Mouse (Mus musculus) hindbrain, embryonic 10.5 days (tissue): ENCODE results near the gene Rab5b. TPM values are rescaled to one million over a fixed set of nuclear protein-coding genes. Genes with fewer than 3 reads are reported as not detected.
"Not testable (repeated sequence)": the region's sequence is repeated elsewhere in the genome, so short reads cannot be mapped to it uniquely, and the experiment has no call there.

Experiments
- DNase-seq: peaks from one replicate; pipeline ENCODE4 v3.0.0-alpha.2; 2017; ENCODE audit warnings: low spot score
- H3K27ac ChIP-seq: fragments of 300-500 bp; sonication (generic); 2 replicates; pipeline ENCODE4 v1.5.1; 2016; ENCODE audit warnings: mild to moderate bottlenecking, moderate library complexity
- H3K27me3 ChIP-seq: fragments of 300-500 bp; sonication (generic); 2 replicates; pipeline ENCODE4 v1.6.1; 2016; ENCODE audit warnings: mild to moderate bottlenecking; ENCODE audit not compliant: poor library complexity, insufficient read depth, severe bottlenecking
- H3K36me3 ChIP-seq: fragments of 300-500 bp; sonication (generic); 2 replicates; pipeline ENCODE4 v1.6.1; 2016; ENCODE audit warnings: mild to moderate bottlenecking, moderate library complexity
- H3K4me1 ChIP-seq: fragments of 300-500 bp; sonication (generic); replicated peaks from 2 replicates; pipeline ENCODE4 v1.6.1; 2016; ENCODE audit warnings: mild to moderate bottlenecking
- H3K4me3 ChIP-seq: fragments of 300-500 bp; sonication (generic); 2 replicates; pipeline ENCODE4 v1.5.1; 2016; ENCODE audit warnings: mild to moderate bottlenecking, moderate library complexity
- H3K9me3 ChIP-seq: fragments of 300-500 bp; sonication (generic); 2 replicates; pipeline ENCODE4 v1.6.1; 2016; ENCODE audit warnings: mild to moderate bottlenecking, moderate library complexity
- WGBS: fragments of 180-500 bp; shearing (Covaris S2); methylation state at CpG from one replicate; pipeline ENCODE4 v1.1.7; 2016; 5-methylcytosine and 5-hydroxymethylcytosine counted together
- polyA plus RNA-seq: library from polyadenylated mRNA; unstranded; fragments of >200 nt; fragmentation: Nextera tagmentation; extraction: Ambion mirVana; gene quantifications from 2 replicates; pipeline ENCODE4 v1.2.1, GENCODE M21; 2016

Rab5b gene
- 73.5 and 86.0 TPM in 2 replicates for polyA plus RNA-seq

DNA sequence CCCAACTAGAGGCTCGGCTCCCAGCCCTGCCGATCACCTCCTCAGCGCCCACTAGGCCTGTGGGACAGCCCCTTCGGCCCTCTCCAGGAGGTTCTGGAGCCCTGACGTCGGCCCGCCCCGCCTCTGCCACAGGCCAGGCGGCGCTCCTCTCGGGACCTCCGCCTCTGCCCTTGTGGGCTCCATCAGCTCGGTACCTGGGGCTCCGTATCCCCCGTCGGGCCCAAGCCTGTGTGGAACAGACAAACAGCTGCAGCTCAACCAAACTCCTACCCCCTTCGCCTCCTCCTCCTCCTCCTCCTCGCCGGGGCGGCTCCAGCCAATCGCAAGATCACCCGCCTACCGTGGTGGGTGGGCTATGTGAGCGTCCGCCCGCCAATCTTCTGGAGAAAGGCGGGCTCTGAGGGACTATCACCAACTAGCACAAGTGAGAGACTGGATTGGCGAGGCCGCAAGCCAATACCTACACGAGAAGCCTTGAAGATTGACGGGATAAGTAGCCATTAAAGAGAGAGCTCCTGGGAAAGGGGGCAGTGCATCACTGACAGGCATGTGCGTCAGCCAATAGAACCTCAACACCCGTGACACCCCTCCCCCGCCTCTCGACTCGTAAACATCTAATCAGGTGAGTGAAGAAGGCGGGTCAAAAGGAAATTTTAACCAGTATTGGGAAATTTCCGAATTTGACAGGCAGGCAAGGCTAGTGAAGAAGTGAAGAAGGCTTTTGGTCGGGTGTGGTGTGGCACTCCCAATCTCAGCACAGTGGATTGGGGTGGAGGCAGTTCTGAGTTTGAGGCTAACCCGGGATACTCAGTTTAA lies at the start of gene Rab5b:
Gene Rab5b, minus strand, starts transcription at position 273 of the 816 bp plus-strand sequence.
- H3K27me3 ChIP-seq, result no peaks in the 10 kb centered on the region
- 1% methylated on average over 40 of the region's 40 CpGs for WGBS
- H3K4me3 ChIP-seq, result peak within 1 kb of the TSS; percentile 83
- peak; percentile 99 for DNase-seq
- H3K4me1 ChIP-seq, result peaks cover 17% of the 10 kb centered on the region
- no peaks in the 10 kb centered on the region for H3K9me3 ChIP-seq
- H3K27ac ChIP-seq, result peak within 1 kb of the TSS; percentile 98
- peaks cover 42% of the 10 kb centered on the region for H3K36me3 ChIP-seq

DNA sequence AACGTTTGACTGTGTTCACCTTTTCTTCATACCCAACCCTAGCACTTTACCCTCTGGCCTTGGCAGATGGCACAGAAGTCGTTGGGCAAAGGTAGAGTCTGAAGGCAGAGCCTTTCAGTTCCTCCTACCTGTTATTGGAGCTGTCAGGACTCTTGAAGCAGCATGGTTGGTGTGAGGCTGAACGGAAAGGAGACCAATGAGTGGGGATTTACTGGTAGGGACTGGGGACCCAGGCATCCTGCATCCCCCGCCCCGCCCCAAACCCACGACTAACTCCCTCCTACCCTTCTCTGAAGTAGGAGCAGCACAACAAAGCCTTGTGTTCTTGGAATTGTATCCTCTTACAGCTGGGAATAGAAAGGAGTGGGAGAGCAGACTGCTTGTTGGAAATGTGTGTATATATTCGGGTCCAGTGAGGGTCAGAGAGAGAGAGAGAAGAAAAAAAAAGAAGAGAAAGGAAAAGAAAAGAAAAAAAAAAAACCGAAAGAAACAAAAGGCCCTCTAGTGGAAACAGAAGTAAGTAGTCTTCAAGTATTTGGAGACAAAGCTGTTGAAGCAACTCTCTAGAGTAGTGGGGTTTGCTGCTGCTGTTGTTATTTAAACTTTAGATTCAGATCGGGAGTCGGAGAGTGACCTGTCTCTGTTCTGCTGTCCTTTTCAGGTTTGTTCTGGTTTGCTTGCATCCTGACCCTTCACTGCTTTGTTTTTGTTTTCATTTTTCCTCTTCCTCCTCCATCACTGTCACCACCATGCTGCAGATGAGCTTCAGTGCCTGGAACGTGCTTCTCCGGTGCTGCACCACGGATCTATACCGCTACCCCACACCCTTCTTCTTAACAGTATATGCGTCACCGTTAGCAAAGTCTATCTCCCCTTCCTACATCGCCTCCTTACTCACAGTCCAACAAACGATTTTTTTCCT lies 48.9 kb upstream of the Rab5b start, which contains the start of gene Dgka:
Gene Dgka, minus strand, starts transcription at position 176 of the 922 bp plus-strand sequence.
- DNase-seq, result peak; percentile 18
- H3K36me3 ChIP-seq, result no peaks in the 10 kb centered on the region
- H3K4me1 ChIP-seq, result peaks cover 41% of the 10 kb centered on the region
- no peaks in the 10 kb centered on the region for H3K9me3 ChIP-seq
- H3K27me3 ChIP-seq, result peaks cover 56% of the 10 kb centered on the region
- H3K27ac ChIP-seq, result peak within 1 kb of the TSS; percentile 84
- H3K4me3 ChIP-seq, result peak within 1 kb of the TSS; percentile 74
- WGBS, result 21% methylated on average over 18 of the region's 18 CpGs

GRCm38 (mm10) chr10:128744211-128744610 lies 48.1 kb upstream of the Rab5b start:
- Histone ChIP-seq H3K4me3 (peak overlapping the region; percentile 74), H3K4me1 (peaks cover 34% of the 10 kb centered on the region), H3K9me3 (no peaks in the 10 kb centered on the region), H3K27ac (peak overlapping the region; percentile 84), H3K36me3 (no peaks in the 10 kb centered on the region), H3K27me3 (peaks cover 56% of the 10 kb centered on the region)
- 13% methylated on average over 8 of the region's 8 CpGs for WGBS
- no peak for DNase-seq

- Histone ChIP-seq H3K4me1 (peaks cover 30% of the 10 kb centered on the region), H3K4me3 (peak overlapping the region; percentile 74), H3K9me3 (no peaks in the 10 kb centered on the region), H3K27ac (peak overlapping the region; percentile 84), H3K27me3 (peaks cover 56% of the 10 kb centered on the region), H3K36me3 (no peaks in the 10 kb centered on the region)
- peak; percentile 73 for DNase-seq
- WGBS, result under 1% methylated on average over 37 of the region's 37 CpGs
Observed at GRCm38 (mm10) chr10:128743791-128744191, 47.7 kb upstream of the Rab5b start.

DNA sequence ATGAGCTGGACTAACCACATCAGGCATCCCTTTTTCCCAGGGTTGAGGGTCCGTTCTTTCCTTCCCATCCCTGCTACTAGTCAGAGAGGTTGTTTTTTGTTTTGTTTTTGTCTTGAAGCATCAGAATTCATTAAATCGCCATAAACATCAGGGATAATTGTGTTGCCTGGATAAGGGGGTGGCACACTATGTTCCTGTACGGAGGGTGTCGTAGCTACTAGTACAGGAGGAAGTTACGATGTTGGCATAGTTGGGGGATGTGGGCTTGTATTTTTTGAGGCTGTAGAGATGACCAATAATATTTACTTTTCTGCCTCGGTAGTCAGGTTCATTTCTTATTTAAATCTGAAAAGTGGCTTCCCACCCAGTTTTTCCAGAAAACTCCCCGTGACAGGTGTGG lies 47.2 kb upstream of the Rab5b start:
- peaks cover 30% of the 10 kb centered on the region for H3K4me1 ChIP-seq
- H3K36me3 ChIP-seq, result no peaks in the 10 kb centered on the region
- peaks cover 56% of the 10 kb centered on the region for H3K27me3 ChIP-seq
- DNase-seq, result no peak
- WGBS, result 8% methylated on average over 7 of the region's 7 CpGs
- no peaks in the 10 kb centered on the region for H3K9me3 ChIP-seq
- H3K27ac ChIP-seq, result 0 out of 2 replicates have a peak overlapping the region, but pooled peaks have one; percentile 84
- peak overlapping the region; percentile 74 for H3K4me3 ChIP-seq

GRCm38 (mm10) chr10:128742616-128743015 lies 46.6 kb upstream of the Rab5b start:
- Histone ChIP-seq H3K27me3 (peaks cover 56% of the 10 kb centered on the region), H3K4me1 (peaks cover 28% of the 10 kb centered on the region), H3K27ac (no peak overlapping the region), H3K4me3 (no peak overlapping the region), H3K36me3 (no peaks in the 10 kb centered on the region), H3K9me3 (no peaks in the 10 kb centered on the region)
- WGBS, result 55% methylated on average over 4 of the region's 4 CpGs
- no peak for DNase-seq

GRCm38 (mm10) chr10:128740296-128740695 lies 44.2 kb upstream of the Rab5b start:
- WGBS, result 79% methylated on average over 2 of the region's 2 CpGs
- Histone ChIP-seq H3K9me3 (no peaks in the 10 kb centered on the region), H3K4me1 (peaks cover 31% of the 10 kb centered on the region), H3K4me3 (no peak overlapping the region), H3K27ac (no peak overlapping the region), H3K27me3 (peaks cover 43% of the 10 kb centered on the region), H3K36me3 (no peaks in the 10 kb centered on the region)
- no peak for DNase-seq

- Histone ChIP-seq H3K27me3 (peaks cover 14% of the 10 kb centered on the region), H3K4me1 (peaks cover 8% of the 10 kb centered on the region; the same call in 1 of the 2 replicates), H3K4me3 (peak overlapping the region; percentile 34), H3K27ac (0 out of 2 replicates have a peak overlapping the region, but pooled peaks have one; percentile 14), H3K36me3 (peaks cover 6% of the 10 kb centered on the region; the same call in 1 of the 2 replicates), H3K9me3 (no peaks in the 10 kb centered on the region)
- WGBS, result 4% methylated on average over 15 of the region's 15 CpGs
- peak; percentile 24 for DNase-seq
Observed at GRCm38 (mm10) chr10:128737435-128737834, 41.4 kb upstream of the Rab5b start.

DNA sequence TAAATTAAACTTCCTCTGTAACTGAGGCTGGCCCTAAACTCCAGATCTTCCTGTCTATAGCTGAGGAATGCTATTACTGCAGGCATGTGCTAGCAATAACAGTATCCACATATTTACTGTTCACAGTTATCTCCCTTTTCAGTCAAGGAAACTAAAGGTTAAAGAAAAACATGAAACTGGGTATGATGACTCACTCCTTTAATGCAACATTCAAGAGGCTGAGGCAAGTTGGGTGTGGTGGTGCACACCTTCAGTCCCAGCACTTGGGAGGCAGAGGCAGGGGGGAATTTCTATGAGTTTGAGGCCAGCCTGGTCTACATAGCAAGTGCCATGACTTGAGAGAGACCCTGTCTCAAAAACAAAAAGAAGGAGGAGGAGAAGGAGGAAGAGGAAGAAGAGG lies 35.9 kb upstream of the Rab5b start:
- Histone ChIP-seq H3K27ac (no peak overlapping the region), H3K9me3 (no peaks in the 10 kb centered on the region), H3K4me3 (no peak overlapping the region), H3K36me3 (peaks cover 6% of the 10 kb centered on the region; the same call in 1 of the 2 replicates), H3K4me1 (0 out of 2 replicates have a peak, but pooled peaks cover under 1% of the 10 kb centered on the region), H3K27me3 (no peaks in the 10 kb centered on the region)
- no peak for DNase-seq

- Histone ChIP-seq H3K27ac (no peak overlapping the region), H3K27me3 (no peaks in the 10 kb centered on the region), H3K4me1 (no peaks in the 10 kb centered on the region), H3K36me3 (peaks cover 6% of the 10 kb centered on the region; the same call in 1 of the 2 replicates), H3K9me3 (no peaks in the 10 kb centered on the region), H3K4me3 (no peak overlapping the region; the same call in 1 of the 2 replicates)
- peak; percentile 68 for DNase-seq
- WGBS, result 22% methylated on average over 10 of the region's 10 CpGs
Observed at GRCm38 (mm10) chr10:128731002-128731433, 35.0 kb upstream of the Rab5b start.

GRCm38 (mm10) chr10:128728059-128728458 lies 32.0 kb upstream of the Rab5b start:
- Histone ChIP-seq H3K4me1 (no peaks in the 10 kb centered on the region), H3K9me3 (no peaks in the 10 kb centered on the region), H3K36me3 (peaks cover 4% of the 10 kb centered on the region; the same call in 1 of the 2 replicates), H3K27me3 (no peaks in the 10 kb centered on the region), H3K4me3 (no peak overlapping the region), H3K27ac (no peak overlapping the region)
- DNase-seq, result no peak
- WGBS, result 89% methylated on average over 5 of the region's 5 CpGs

GRCm38 (mm10) chr10:128725466-128725865 lies 29.4 kb upstream of the Rab5b start:
- H3K4me1 ChIP-seq, H3K27ac ChIP-seq, H3K9me3 ChIP-seq, H3K36me3 ChIP-seq, DNase-seq, H3K4me3 ChIP-seq, H3K27me3 ChIP-seq: not testable (repeated sequence)
- 80% methylated on average over 4 of the region's 4 CpGs for WGBS
